Mouse (Mus musculus) right cerebral cortex, postnatal 25 days (tissue): ENCODE measurements at regions not wholly inside any gene's neighbourhood (a gene's known extent, or its start where the extent isn't known, plus 50 kb on each side); places are given as distances from the start of the nearest gene placed in this dataset.
"Not testable (repeated sequence)": the region's sequence is repeated elsewhere in the genome, so short reads cannot be mapped to it uniquely, and the experiment has no call there.

Source experiments
- DNase-seq: peaks from one replicate; pipeline ENCODE4 v3.0.0; 2022

GRCm38 (mm10) chr10:11515144-11515543 is 171.9 kb downstream of the Epm2a start:
- no peak for DNase-seq

GRCm38 (mm10) chr10:11517122-11517521 is 173.9 kb downstream of the Epm2a start:
- no peak for DNase-seq

GRCm38 (mm10) chr10:11531343-11531742 is 188.1 kb downstream of the Epm2a start:
- peak; percentile 27 for DNase-seq

GRCm38 (mm10) chr10:11555376-11555775 is 212.2 kb downstream of the Epm2a start:
- not testable (repeated sequence) for DNase-seq

GRCm38 (mm10) chr10:11570523-11571055 is 227.4 kb downstream of the Epm2a start:
- no peak for DNase-seq

GRCm38 (mm10) chr10:11608451-11608850 is 265.2 kb downstream of the Epm2a start:
- DNase-seq = no peak

- DNase-seq = not testable (repeated sequence)
Measured at GRCm38 (mm10) chr10:11609092-11609491, 265.9 kb downstream of the Epm2a start.

GRCm38 (mm10) chr10:11648151-11648550 is 304.9 kb downstream of the Epm2a start:
- no peak for DNase-seq

- peak; percentile 34 for DNase-seq
Measured at GRCm38 (mm10) chr10:11660056-11660770, 317.0 kb downstream of the Epm2a start.

GRCm38 (mm10) chr10:11661660-11662250 is 318.6 kb downstream of the Epm2a start:
- DNase-seq = peak; percentile 31

- no peak for DNase-seq
Measured at GRCm38 (mm10) chr10:11709742-11710141, 366.5 kb downstream of the Epm2a start.

GRCm38 (mm10) chr10:11724775-11725174 is 381.6 kb downstream of the Epm2a start:
- DNase-seq = no peak

- DNase-seq = no peak
Measured at GRCm38 (mm10) chr10:11729536-11729935, 386.3 kb downstream of the Epm2a start.

GRCm38 (mm10) chr10:11739574-11740368 is 396.6 kb downstream of the Epm2a start:
- DNase-seq = no peak

- DNase-seq = no peak
Measured at GRCm38 (mm10) chr10:11745587-11745986, 402.4 kb downstream of the Epm2a start.

- DNase-seq = no peak
Measured at GRCm38 (mm10) chr10:11746959-11747358, 403.8 kb downstream of the Epm2a start.

- no peak for DNase-seq
Measured at GRCm38 (mm10) chr10:11755105-11755730, 412.0 kb downstream of the Epm2a start.

- DNase-seq = no peak
Measured at GRCm38 (mm10) chr10:11777894-11778293, 434.7 kb downstream of the Epm2a start.

- no peak for DNase-seq
Measured at GRCm38 (mm10) chr10:11780302-11780701, 437.1 kb downstream of the Epm2a start.

GRCm38 (mm10) chr10:11787240-11787639 is 444.0 kb downstream of the Epm2a start:
- peak; percentile 8 for DNase-seq

GRCm38 (mm10) chr10:11799510-11799909 is 456.3 kb downstream of the Epm2a start:
- no peak for DNase-seq

GRCm38 (mm10) chr10:11801372-11802230 is 458.4 kb downstream of the Epm2a start:
- not testable (repeated sequence) for DNase-seq
